10 mouse cellular contexts compared by ENCODE assay signal in genomic region chr2:119355089-119355488, GRCm38 (mm10). TPM values are rescaled to one million over a fixed set of nuclear protein-coding genes. Genes with fewer than 3 reads are reported as not detected.
DNase-seq lines count a peak whose midpoint lies in the region; ATAC-seq lines count a peak whose summit lies in the region.
"Had no signal": no experiment of that assay in that cellular context is flagged by ENCODE, and none has a peak within 500 bp of the region (broad histone marks: within the 10 kb centered on the region; RNA-seq: fewer than 3 reads in every experiment).

No protein-coding gene starts in this region.

- no peak for ATAC-seq in kidney, embryonic 15.5 days (replicated peaks; ENCODE audit: low FRiP score)

- peaks cover 15% of the 10 kb centered on the region for H3K27me3 ChIP-seq in kidney, embryonic 15.5 days
- H3K27me3 ChIP-seq in hindbrain, embryonic 10.5 days (ENCODE audit: insufficient read depth, poor library complexity, severe bottlenecking): peaks cover 29% of the 10 kb centered on the region

- peaks cover 12% of the 10 kb centered on the region for H3K4me1 ChIP-seq in kidney, embryonic 15.5 days
- H3K4me1 ChIP-seq in hindbrain, embryonic 10.5 days (replicated peaks): peaks cover 17% of the 10 kb centered on the region

- H3K4me3 ChIP-seq in kidney, embryonic 15.5 days (replicated peaks): no peak overlapping the region
- H3K4me3 ChIP-seq in hindbrain, embryonic 10.5 days: no peak overlapping the region
- H3K4me3 ChIP-seq: embryonic facial prominence, embryonic 13.5 days had no signal

- no peaks in the 10 kb centered on the region for H3K9me3 ChIP-seq in kidney, embryonic 15.5 days (replicated peaks)
- 0 out of 2 replicates have a peak, but pooled peaks cover 5% of the 10 kb centered on the region for H3K9me3 ChIP-seq in hindbrain, embryonic 10.5 days

- no peak overlapping the region for H3K9ac ChIP-seq in kidney, embryonic 15.5 days
- H3K9ac ChIP-seq: embryonic facial prominence, embryonic 13.5 days had no signal

- intact Hi-C loops in heart, postnatal 10 days (cut with DNase I): no loop called here

- H3K4me2 ChIP-seq in kidney, embryonic 15.5 days: no peak overlapping the region
- H3K4me2 ChIP-seq: embryonic facial prominence, embryonic 13.5 days had no signal

- no peaks in the 10 kb centered on the region for H3K36me3 ChIP-seq in kidney, embryonic 15.5 days
- H3K36me3 ChIP-seq in hindbrain, embryonic 10.5 days: no peaks in the 10 kb centered on the region
- H3K36me3 ChIP-seq: embryonic facial prominence, embryonic 13.5 days had no signal

- 88% methylated on average over 3 of the region's 3 CpGs for WGBS in kidney, embryonic 15.5 days
- WGBS in hindbrain, embryonic 10.5 days: 92% methylated on average over 3 of the region's 3 CpGs

- H3K27ac ChIP-seq in kidney, embryonic 15.5 days: no peak overlapping the region
- no peak overlapping the region for H3K27ac ChIP-seq in hindbrain, embryonic 10.5 days
- H3K27ac ChIP-seq: embryonic facial prominence, embryonic 13.5 days had no signal

- peak; percentile 27 for DNase-seq in kidney, adult 9 months
- DNase-seq in adrenal gland, postnatal 10 days: peak; percentile 72
- DNase-seq in cerebellum, postnatal 10 days: peak; percentile 95 to 96
- peak; percentile 92 to 93 for DNase-seq in heart, postnatal 10 days
- DNase-seq in lung, postnatal 25 days (ENCODE audit: low spot score): no peak
- DNase-seq in hindbrain, embryonic 10.5 days (ENCODE audit: low spot score): no peak
- no peak for DNase-seq in lung, postnatal 4 days
- DNase-seq: lung, postnatal 14 days had no signal

RNA-seq across cellular contexts. Expression of gene Chac1, which starts 4.1 kb away (rescaled TPM):
- 0.91 and 0.98 TPM in 2 replicates for polyA plus RNA-seq in kidney, embryonic 15.5 days (2015; fragmentation: Nextera tagmentation; extraction: Ambion mirVana)
- total RNA-seq in adrenal gland, postnatal 10 days (2021): 1 to 10 TPM; 2.4 to 5.8 TPM
- total RNA-seq in heart, postnatal 10 days (2021): 1 to 10 TPM; 3.5 to 7.5 TPM
- polyA plus RNA-seq in hindbrain, embryonic 10.5 days (2016; fragmentation: Nextera tagmentation; extraction: Ambion mirVana): 0.67 and 0.81 TPM in 2 replicates

RNA-seq across cellular contexts. Expression of gene Dll4, which starts 29.5 kb away (rescaled TPM):
- polyA plus RNA-seq in kidney, embryonic 15.5 days (2015; fragmentation: Nextera tagmentation; extraction: Ambion mirVana): 9.9 and 10.5 TPM in 2 replicates
- total RNA-seq in adrenal gland, postnatal 10 days (2021): 10 to 100 TPM; 16.4 to 18.4 TPM
- total RNA-seq in heart, postnatal 10 days (2021): 10 to 100 TPM; 23.8 to 27.9 TPM
- polyA plus RNA-seq in hindbrain, embryonic 10.5 days (2016; fragmentation: Nextera tagmentation; extraction: Ambion mirVana): 4.7 and 5.8 TPM in 2 replicates

Comparison
In these comparisons a context has a peak if more than half of its experiments do, and no peak if none do; other contexts are left out.
1. DNase-seq: peak in kidney, adult 9 months (single experiment), adrenal gland, postnatal 10 days (single experiment), cerebellum, postnatal 10 days (2 of 2) and heart, postnatal 10 days (2 of 2); none in lung, postnatal 25 days (single experiment), hindbrain, embryonic 10.5 days (single experiment) and lung, postnatal 4 days (0 of 2).